Mouse (Mus musculus): ENCODE measurements around the gene Akap2.

The Akap2 gene

GRCm38 (mm10) chr4:57697918-57698611, 19.4 kb upstream of the Akap2 start:
- no peak for DNase-seq (ENCODE audit: inconsistent age in 2 of 2, low spot score in 1 of 2)

GRCm38 (mm10) chr4:57701576-57701975, 15.9 kb upstream of the Akap2 start:
- no peak for DNase-seq (ENCODE audit: inconsistent age in 2 of 2, low spot score in 1 of 2)

- no peak for DNase-seq (ENCODE audit: inconsistent age in 2 of 2, low spot score in 1 of 2)
Measured at GRCm38 (mm10) chr4:57703574-57704470, 13.6 kb upstream of the Akap2 start.

- no peak for DNase-seq (ENCODE audit: inconsistent age in 2 of 2, low spot score in 1 of 2)
Measured at GRCm38 (mm10) chr4:57704575-57704974, 12.9 kb upstream of the Akap2 start.

- DNase-seq (ENCODE audit: inconsistent age in 2 of 2, low spot score in 1 of 2), result no peak
Measured at GRCm38 (mm10) chr4:57715849-57716248, 1.6 kb upstream of the Akap2 start.

- DNase-seq (ENCODE audit: inconsistent age in 2 of 2, low spot score in 1 of 2), result no peak
Measured at GRCm38 (mm10) chr4:57716735-57717134, 722 bp upstream of the Akap2 start.

GRCm38 (mm10) chr4:57719370-57719769, 1.9 kb downstream of the Akap2 start:
- no peak for DNase-seq (ENCODE audit: inconsistent age in 2 of 2, low spot score in 1 of 2)

- no peak for DNase-seq (ENCODE audit: inconsistent age in 2 of 2, low spot score in 1 of 2)
Measured at GRCm38 (mm10) chr4:57720869-57721361, 3.5 kb downstream of the Akap2 start.

- DNase-seq (ENCODE audit: inconsistent age in 2 of 2, low spot score in 1 of 2), result no peak
Measured at GRCm38 (mm10) chr4:57722296-57722695, 4.8 kb downstream of the Akap2 start.

GRCm38 (mm10) chr4:57723659-57724058, 6.2 kb downstream of the Akap2 start:
- peak in 1 of 2 experiments; percentile 55 for DNase-seq (ENCODE audit: inconsistent age in 2 of 2, low spot score in 1 of 2)

- DNase-seq (ENCODE audit: inconsistent age in 2 of 2, low spot score in 1 of 2), result no peak
Measured at GRCm38 (mm10) chr4:57725569-57725968, 8.1 kb downstream of the Akap2 start.

GRCm38 (mm10) chr4:57728611-57729183, 11.2 kb downstream of the Akap2 start:
- peak; percentile 47 to 83 for DNase-seq (ENCODE audit: inconsistent age in 2 of 2, low spot score in 1 of 2)

GRCm38 (mm10) chr4:57730047-57730446, 12.6 kb downstream of the Akap2 start:
- peak in 1 of 2 experiments; percentile 48 for DNase-seq (ENCODE audit: inconsistent age in 2 of 2, low spot score in 1 of 2)

- peak; percentile 55 to 84 for DNase-seq (ENCODE audit: inconsistent age in 2 of 2, low spot score in 1 of 2)
Measured at GRCm38 (mm10) chr4:57730801-57731598, 13.5 kb downstream of the Akap2 start.

GRCm38 (mm10) chr4:57732351-57732750, 14.9 kb downstream of the Akap2 start:
- DNase-seq (ENCODE audit: inconsistent age in 2 of 2, low spot score in 1 of 2), result no peak

- DNase-seq (ENCODE audit: inconsistent age in 2 of 2, low spot score in 1 of 2), result peak; percentile 48 to 77
Measured at GRCm38 (mm10) chr4:57733445-57733844, 16.0 kb downstream of the Akap2 start.

- peak; percentile 75 to 88 for DNase-seq (ENCODE audit: inconsistent age in 2 of 2, low spot score in 1 of 2)
Measured at GRCm38 (mm10) chr4:57735426-57735825, 18.0 kb downstream of the Akap2 start.

- peak; percentile 83 to 93 for DNase-seq (ENCODE audit: inconsistent age in 2 of 2, low spot score in 1 of 2)
Measured at GRCm38 (mm10) chr4:57738856-57739552, 21.5 kb downstream of the Akap2 start.

GRCm38 (mm10) chr4:57743325-57743929, 26.0 kb downstream of the Akap2 start:
- no peak for DNase-seq (ENCODE audit: inconsistent age in 2 of 2, low spot score in 1 of 2)

GRCm38 (mm10) chr4:57750651-57751050, 33.2 kb downstream of the Akap2 start:
- no peak for DNase-seq (ENCODE audit: inconsistent age in 2 of 2, low spot score in 1 of 2)
